Mouse (Mus musculus) spleen, adult 2 months (tissue): ENCODE results near the gene Arl14ep.

Experiments used
- CTCF ChIP-seq: fragments of 200-500 bp; IDR thresholded peaks from 2 replicates; pipeline ENCODE4 v1.5.1; 2011; ENCODE audit warnings: mild to moderate bottlenecking, inconsistent platforms; ENCODE audit not compliant: insufficient read depth, insufficient read length, insufficient replicate concordance; ENCODE audit errors: extremely low read depth
- POLR2A ChIP-seq: fragments of 200-500 bp; IDR thresholded peaks from 2 replicates; pipeline ENCODE4 v1.6.1; 2011; ENCODE audit warnings: low read depth, low read length, inconsistent platforms

GRCm38 (mm10) chr2:107013161-107013560 is 38.9 kb upstream of the Arl14ep start:
- TF ChIP-seq CTCF = no peak
- no peak for TF ChIP-seq POLR2A
